Mouse (Mus musculus) NIH3T3 (cell line): ENCODE data around the gene Frmd8.

Experiments used
- DNase-seq: peaks from one replicate; pipeline ENCODE4 v3.0.0-alpha.2; 2012; ENCODE audit warnings: low read depth

Frmd8 gene

DNA sequence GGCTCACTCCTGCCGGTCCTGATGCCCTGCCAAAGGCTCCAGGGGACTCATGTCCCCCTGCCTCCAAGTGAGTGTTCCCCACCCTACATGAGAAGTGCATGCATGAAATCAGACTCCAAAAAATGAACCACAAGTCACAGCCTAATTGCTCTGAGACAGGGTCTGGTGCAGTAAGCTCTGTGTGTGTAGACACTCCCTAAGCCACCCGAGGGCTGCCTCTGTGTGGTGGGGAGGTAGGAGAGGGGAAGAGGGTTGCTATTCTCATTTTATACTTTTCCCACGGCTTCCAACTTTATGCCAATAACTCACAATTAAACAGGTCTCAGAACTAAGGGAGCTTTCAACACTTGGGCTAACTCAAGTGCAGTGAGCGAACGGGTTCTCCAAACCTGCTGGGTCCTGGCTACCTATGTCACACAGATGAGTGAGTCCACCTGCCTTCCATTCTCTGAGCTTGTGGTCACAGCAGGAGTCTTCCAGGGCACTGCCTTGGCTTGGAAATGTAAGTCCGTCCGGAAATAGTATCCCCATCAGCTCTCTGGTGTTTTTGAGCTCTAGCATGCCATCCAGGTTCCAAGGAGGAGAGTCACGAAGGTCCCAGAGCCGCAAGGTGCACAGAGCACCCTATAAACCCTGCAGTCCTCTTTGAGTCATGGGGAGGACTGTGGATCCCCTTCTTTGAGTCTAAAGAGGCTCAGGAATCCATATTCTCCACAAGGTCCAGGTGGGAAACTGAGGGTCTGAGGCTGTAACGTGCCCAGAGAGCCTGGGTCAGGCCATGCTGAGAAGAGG lies 50.1 kb downstream of the Frmd8 start:
- peak; percentile 32 for DNase-seq

GRCm38 (mm10) chr19:5824043-5824825 lies 50.8 kb downstream of the Frmd8 start:
- peak; percentile 54 for DNase-seq

GRCm38 (mm10) chr19:5823266-5823839 lies 51.7 kb downstream of the Frmd8 start:
- DNase-seq: peak; percentile 61

DNA sequence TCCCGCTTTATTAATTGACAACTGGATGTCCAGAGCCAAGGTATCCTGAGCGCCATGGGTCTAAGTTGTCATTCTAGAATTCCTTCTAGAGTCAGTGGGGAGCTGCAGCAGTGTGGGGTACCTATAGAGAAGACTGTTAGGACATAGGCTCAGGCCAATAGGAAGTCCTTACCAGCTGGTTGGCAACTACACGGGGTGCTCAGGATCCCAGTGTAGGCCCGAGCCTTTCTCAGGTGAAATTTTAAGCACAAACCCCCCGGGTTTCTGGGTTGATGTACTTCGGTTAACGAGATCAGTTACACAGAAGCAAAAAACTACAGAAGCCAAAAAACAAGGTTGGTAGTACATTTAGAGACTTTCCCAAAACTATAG lies 52.3 kb downstream of the Frmd8 start:
- no peak for DNase-seq

DNA sequence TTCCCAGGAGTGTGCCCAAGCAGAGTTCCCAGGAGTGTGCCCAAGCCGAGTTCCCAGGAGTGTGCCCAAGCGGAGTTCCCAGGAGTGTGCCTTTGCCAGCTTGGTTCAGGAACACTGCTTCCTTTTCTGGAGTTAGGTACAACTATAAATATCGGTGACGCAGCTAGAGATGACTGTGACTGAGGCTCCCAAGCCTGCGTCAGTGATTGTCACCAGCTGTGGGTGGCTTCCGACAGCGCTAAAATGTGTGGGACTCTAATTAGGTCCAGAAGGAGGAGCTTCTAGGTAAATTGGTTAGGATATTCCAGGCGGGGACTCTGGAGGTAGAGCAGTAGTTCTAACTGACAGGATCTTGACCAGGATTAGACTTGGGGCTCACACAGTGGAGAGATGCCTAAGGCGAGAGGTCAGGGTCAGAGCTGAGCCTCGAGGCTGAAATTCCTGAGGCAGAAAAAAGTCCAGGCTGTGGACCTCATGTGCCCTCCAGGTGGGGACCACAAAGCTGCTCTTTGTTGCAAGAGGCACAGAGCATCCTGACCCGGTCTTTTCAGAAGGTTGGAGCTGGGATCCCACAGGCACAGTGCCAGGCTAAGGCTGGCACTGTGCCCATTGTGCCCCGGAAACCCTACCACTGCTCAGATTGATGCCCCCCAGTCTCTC lies 52.8 kb downstream of the Frmd8 start:
- peak; percentile 39 for DNase-seq

DNA sequence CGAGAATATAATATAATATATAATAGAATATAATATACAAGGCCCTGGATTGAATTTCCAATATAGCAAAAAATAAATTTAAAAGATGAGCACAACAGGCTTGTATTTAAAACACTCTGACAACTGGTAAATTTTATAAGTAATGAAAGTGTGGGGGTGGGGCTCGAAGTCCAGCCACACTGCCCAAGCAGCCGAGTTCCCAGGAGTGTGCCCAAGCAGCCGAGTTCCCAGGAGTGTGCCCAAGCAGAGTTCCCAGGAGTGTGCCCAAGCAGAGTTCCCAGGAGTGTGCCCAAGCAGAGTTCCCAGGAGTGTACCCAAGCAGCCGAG lies 53.3 kb downstream of the Frmd8 start:
- DNase-seq: no peak

DNA sequence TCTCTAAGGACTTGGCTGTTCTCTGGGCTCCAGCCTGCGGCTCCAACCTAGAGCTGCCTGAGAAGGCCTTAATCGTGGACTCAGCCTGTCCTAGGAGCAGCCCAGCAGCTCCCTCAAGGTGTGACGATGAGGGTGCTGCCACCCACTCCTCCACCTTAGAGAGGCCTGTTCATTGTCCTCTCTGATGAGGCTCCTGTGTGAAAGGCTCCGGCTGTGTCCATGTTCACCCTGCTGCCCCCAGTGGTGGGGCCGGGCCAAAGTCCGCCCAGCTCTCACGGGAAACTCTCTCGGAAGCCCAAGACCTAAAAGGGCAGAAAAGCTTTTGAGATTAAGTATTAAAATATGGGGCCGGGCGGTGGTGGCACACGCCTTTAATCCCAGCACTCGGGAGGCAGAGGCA lies 55.5 kb downstream of the Frmd8 start:
- peak; percentile 60 for DNase-seq

- DNase-seq: no peak
Observed at GRCm38 (mm10) chr19:5818590-5818977, 56.5 kb downstream of the Frmd8 start.

GRCm38 (mm10) chr19:5817703-5818589 lies 57.1 kb downstream of the Frmd8 start:
- peak; percentile 98 for DNase-seq

DNA sequence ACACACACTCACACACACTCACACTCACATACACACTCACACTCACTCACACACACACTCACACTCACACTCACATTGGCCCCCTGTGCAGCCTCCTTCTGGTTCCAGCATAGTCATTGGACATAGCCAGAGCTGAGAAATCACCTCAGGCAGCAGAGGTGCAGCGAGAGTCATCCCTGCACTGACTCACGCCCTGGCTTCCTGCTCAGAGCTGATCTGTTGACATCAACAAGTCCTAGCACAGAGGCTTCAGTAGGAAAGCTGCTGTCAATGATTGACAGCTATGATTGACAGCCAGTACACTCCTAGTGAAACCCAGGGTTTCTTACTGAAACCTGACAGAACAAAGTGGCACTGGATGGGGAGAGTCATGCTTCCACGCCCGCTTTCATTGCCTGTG lies 59.1 kb downstream of the Frmd8 start:
- DNase-seq: peak; percentile 85

DNA sequence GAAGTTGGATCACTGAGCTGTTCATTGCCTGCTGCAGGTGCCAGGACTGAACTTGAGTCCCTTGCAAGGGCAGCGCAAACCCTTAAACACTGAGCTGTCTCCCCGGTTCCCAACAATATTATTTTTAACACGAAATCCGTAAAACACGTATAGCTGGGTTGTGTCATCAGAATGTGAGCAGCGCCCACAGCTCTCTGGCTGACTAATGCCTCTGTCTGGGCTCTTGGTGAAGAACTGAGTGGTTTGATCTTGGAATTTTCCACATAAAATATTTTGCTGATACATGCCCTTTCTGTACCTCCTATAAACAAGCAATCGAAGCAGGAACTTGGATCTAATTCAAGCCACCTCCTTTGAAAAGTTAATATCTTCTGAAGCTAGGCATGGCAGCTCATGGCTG lies 60.1 kb downstream of the Frmd8 start:
- peak; percentile 88 for DNase-seq

DNA sequence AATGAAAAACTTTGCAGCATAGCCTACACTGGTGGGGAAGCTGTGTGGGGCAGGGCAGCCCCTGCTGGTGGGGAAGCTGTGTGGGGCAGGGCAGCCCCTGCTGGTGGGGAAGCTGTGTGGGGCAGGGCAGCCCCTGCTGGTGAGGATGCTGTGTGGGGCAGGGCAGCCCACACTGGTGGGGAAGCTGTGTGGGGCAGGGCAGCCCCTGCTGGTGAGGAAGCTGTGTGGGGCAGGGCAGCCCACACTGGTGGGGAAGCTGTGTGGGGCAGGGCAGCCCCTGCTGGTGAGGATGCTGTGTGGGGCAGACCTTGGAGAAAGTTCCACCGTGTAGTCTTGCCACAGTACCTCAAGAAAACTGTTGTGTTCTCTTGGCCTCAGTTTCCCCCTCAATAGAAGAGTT lies 61.0 kb downstream of the Frmd8 start:
- peak; percentile 57 for DNase-seq

GRCm38 (mm10) chr19:5813567-5813966 lies 61.5 kb downstream of the Frmd8 start:
- no peak for DNase-seq

DNA sequence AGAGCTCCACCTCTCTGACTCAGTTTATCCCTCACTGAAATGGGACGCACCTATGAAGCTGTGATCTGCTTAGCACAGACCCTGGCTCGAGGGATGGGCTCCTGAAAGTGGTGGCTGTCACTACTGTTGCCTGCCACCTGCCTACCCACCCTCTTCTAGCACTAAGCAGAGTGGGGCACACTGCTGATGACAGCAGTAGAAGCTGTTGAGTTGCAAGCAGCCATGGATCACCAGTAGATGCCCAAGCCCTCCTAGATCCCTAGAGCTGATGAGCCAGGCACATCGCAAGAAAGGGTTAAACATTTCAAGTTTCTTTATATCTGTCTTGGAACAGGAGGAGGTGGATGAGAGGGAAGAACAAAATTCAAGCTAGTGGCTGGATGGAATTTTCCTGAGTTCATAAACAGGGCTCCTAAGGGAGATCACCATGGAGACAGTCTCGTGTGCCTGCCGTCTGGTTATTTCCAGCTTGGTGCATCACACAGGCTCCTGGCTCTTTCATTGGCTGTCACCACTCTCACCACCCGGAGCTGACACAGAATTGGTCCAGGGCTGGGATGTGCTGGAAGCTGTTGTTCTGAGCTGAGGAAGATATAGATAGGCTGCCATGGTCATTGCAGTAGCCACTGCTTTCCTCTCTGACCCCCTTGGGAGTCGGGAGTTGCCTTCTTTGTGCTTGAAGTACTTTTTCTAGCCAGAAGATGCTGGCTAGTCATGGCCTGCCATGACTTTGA lies 63.1 kb downstream of the Frmd8 start:
- peak; percentile 97 for DNase-seq

GRCm38 (mm10) chr19:5810840-5811563 lies 64.1 kb downstream of the Frmd8 start:
- peak; percentile 49 for DNase-seq

DNA sequence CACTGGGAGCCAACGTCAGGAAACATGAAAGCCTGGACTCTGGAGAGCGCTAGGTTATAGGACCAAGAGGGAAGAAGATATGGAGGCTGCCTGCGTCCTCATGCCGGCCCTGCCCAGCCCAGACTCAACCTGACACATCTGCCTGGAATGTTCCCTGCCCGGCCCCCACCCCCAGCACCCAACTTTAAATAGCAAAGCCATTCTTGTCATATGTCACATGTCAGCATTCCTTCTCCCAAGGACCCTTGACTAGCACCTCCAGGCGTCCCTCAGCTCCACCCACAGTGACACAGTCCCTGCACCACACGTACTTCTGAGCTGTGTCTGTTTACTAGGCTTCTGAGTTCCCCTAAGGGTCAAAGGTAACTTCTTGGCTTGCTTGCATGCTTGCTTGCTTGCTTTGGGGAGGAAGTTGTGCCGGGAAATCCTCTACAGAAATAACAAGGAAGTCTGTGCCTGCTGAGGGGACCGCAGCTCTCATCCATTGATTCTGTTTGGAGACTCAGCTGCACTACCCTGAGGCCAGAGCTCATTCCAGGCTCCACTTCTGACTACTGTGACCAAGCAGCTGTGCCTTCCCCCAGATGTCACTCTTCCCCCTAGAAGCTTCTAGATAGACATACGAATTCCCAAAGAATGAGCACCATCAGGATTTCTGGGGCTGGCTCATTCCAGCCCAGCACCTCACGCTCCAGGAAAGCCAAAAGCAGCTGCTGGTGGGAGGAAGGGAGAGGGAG lies 64.8 kb downstream of the Frmd8 start:
- peak; percentile 85 for DNase-seq

- peak; percentile 86 for DNase-seq
Observed at GRCm38 (mm10) chr19:5809712-5810089, 65.4 kb downstream of the Frmd8 start.

GRCm38 (mm10) chr19:5808955-5809711 lies 65.9 kb downstream of the Frmd8 start:
- peak; percentile 79 for DNase-seq

- no peak for DNase-seq
Observed at GRCm38 (mm10) chr19:5807740-5808139, 67.3 kb downstream of the Frmd8 start.
